Mouse (Mus musculus) liver, postnatal 0 days (tissue): ENCODE measurements around the gene Coro2b. TPM values are rescaled to one million over a fixed set of nuclear protein-coding genes. Genes with fewer than 3 reads are reported as not detected.

Source experiments
- ATAC-seq: fragments of 200-750 bp; cut with Nextera tagmentation; 2 replicates; pipeline ENCODE4 v1.8.0; 2017; ENCODE audit warnings: mild to moderate bottlenecking, moderate library complexity
- DNase-seq: peaks from one replicate; pipeline ENCODE4 v3.0.0-alpha.2; 2016
- H3K27ac ChIP-seq: fragments of 300-500 bp; sonication (generic); 2 replicates; pipeline ENCODE4 v1.5.1; 2014; ENCODE audit warnings: antibody characterized with exemption, moderate library complexity, mild to moderate bottlenecking, low read depth
- H3K27me3 ChIP-seq: fragments of 300-500 bp; sonication (generic); 2 replicates; pipeline ENCODE4 v1.6.1; 2014; ENCODE audit warnings: low read length, control low read depth, mixed read lengths; ENCODE audit not compliant: insufficient read depth
- H3K36me3 ChIP-seq: fragments of 300-500 bp; sonication (generic); replicated peaks from 2 replicates; pipeline ENCODE4 v1.6.1; 2014; ENCODE audit warnings: mild to moderate bottlenecking, control low read depth, low read length, moderate library complexity, mixed read lengths; ENCODE audit not compliant: insufficient read depth
- H3K4me1 ChIP-seq: fragments of 300-500 bp; sonication (generic); 2 replicates; pipeline ENCODE4 v1.6.1; 2014; ENCODE audit warnings: antibody characterized with exemption, mild to moderate bottlenecking, control low read depth; ENCODE audit not compliant: insufficient read depth
- H3K4me2 ChIP-seq: fragments of 300-500 bp; sonication (generic); 2 replicates; pipeline ENCODE4 v1.6.1; 2014; ENCODE audit warnings: low read depth, mild to moderate bottlenecking, low read length, moderate library complexity, mixed read lengths
- H3K4me3 ChIP-seq: fragments of 300-500 bp; sonication (generic); 2 replicates; pipeline ENCODE4 v1.5.1; 2014; ENCODE audit warnings: low read depth, low read length
- H3K9ac ChIP-seq: fragments of 300-500 bp; sonication (generic); replicated peaks from 2 replicates; pipeline ENCODE4 v1.6.1; 2014; ENCODE audit warnings: mild to moderate bottlenecking, moderate library complexity
- H3K9me3 ChIP-seq: fragments of 300-500 bp; sonication (generic); 2 replicates; pipeline ENCODE4 v1.6.1; 2016; ENCODE audit warnings: mild to moderate bottlenecking, control low read depth, low read length, mixed read lengths
- CTCF ChIP-seq: sonication (generic); IDR thresholded peaks from 2 replicates; pipeline ENCODE4 v1.5.1; 2016; ENCODE audit warnings: antibody characterized with exemption, low read depth
- EP300 ChIP-seq: IDR thresholded peaks from 2 replicates; pipeline ENCODE4 v1.6.1; 2016; ENCODE audit warnings: antibody characterized with exemption, low read depth, mild to moderate bottlenecking
- WGBS: fragments of 180-500 bp; shearing (Covaris S2); extraction: QIAGEN DNeasy Blood & Tissue Kit; methylation state at CpG from one replicate; pipeline ENCODE4 v1.1.7; 2014; ENCODE audit not compliant: insufficient replicate concordance; 5-methylcytosine and 5-hydroxymethylcytosine counted together
- polyA plus RNA-seq: library from polyadenylated mRNA; unstranded; fragments of >200 nt; fragmentation: Nextera tagmentation; extraction: Ambion mirVana; gene quantifications from 2 replicates; pipeline ENCODE4 v1.2.1, GENCODE M21; 2015

Coro2b gene
- polyA plus RNA-seq, 1 experiment from 2014 or later: 0.87 TPM

DNA sequence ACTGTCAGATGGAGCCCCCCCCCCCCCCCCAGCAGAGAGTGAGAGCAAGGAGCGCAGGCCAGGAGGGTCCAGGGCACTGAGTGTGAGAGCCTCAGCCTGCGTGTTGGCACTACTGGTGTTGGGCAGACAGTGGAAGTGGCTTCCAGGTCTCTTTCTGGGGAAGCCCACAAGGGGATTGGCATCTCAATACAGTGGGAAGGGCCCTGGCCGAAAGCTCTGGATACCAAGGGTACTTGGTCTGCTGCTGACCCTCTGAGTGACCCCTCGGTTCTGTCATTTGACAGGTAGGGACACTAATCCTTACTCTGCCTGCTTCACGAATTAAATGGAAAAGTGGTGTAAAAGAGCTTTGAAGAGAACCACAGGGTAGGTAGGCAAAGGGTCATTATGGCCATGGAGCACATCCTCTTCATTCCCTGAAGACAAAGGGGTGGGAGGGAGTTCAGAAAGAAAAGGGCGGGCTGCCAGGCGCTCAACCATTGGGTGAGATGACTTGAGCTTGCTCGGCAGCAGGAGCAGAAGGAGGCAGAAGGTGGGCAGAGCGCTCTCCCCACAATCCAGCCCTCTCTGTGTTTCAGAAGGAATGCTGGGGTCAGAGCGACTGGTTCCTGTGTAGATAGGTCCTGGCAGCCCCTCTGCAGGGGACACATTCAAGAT, 116.5 kb downstream of the Coro2b start:
- no peaks in the 10 kb centered on the region for H3K36me3 ChIP-seq
- H3K27me3 ChIP-seq: no peaks in the 10 kb centered on the region
- DNase-seq: no peak
- H3K4me3 ChIP-seq: peak overlapping the region; percentile 26; the same call in 1 of the 2 replicates
- no peak for ATAC-seq
- TF ChIP-seq EP300 (no peak), CTCF (no peak)
- WGBS: 70% methylated on average over 10 of the region's 10 CpGs
- H3K9ac ChIP-seq: no peak overlapping the region
- peak overlapping the region; percentile 65 for H3K4me2 ChIP-seq
- H3K27ac ChIP-seq: no peak overlapping the region
- peaks cover 12% of the 10 kb centered on the region for H3K4me1 ChIP-seq
- H3K9me3 ChIP-seq: peaks cover 5% of the 10 kb centered on the region; the same call in 1 of the 2 replicates

DNA sequence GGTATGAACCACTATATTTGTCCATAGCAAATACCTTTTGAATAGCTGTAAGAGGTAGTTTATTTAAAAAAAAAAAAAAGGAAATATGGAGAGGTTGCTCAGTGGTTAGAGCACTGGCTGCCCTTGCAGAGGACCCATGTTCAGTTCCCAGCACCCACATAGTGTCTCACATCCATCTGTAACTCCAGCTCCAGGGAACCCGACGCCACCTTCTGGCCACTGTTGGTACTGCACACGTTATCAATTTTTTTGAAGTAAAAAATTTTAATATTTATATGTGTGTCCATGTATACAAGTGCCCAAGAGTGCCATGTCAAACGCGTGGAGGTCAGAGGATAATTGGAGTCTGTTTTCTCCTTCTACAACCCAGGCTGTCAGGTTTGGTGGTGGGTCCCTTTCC, 118.1 kb downstream of the Coro2b start:
- no peak overlapping the region for H3K9ac ChIP-seq
- peaks cover 5% of the 10 kb centered on the region; the same call in 1 of the 2 replicates for H3K9me3 ChIP-seq
- H3K27me3 ChIP-seq: no peaks in the 10 kb centered on the region
- no peak overlapping the region for H3K27ac ChIP-seq
- peaks cover 13% of the 10 kb centered on the region for H3K4me1 ChIP-seq
- DNase-seq (no peak), ATAC-seq (no peak)
- H3K36me3 ChIP-seq: no peaks in the 10 kb centered on the region
- H3K4me2 ChIP-seq: no peak overlapping the region
- TF ChIP-seq EP300: no peak
- TF ChIP-seq CTCF: peak; percentile 59
- WGBS: 54% methylated on average over 5 of the region's 5 CpGs
- no peak overlapping the region for H3K4me3 ChIP-seq

DNA sequence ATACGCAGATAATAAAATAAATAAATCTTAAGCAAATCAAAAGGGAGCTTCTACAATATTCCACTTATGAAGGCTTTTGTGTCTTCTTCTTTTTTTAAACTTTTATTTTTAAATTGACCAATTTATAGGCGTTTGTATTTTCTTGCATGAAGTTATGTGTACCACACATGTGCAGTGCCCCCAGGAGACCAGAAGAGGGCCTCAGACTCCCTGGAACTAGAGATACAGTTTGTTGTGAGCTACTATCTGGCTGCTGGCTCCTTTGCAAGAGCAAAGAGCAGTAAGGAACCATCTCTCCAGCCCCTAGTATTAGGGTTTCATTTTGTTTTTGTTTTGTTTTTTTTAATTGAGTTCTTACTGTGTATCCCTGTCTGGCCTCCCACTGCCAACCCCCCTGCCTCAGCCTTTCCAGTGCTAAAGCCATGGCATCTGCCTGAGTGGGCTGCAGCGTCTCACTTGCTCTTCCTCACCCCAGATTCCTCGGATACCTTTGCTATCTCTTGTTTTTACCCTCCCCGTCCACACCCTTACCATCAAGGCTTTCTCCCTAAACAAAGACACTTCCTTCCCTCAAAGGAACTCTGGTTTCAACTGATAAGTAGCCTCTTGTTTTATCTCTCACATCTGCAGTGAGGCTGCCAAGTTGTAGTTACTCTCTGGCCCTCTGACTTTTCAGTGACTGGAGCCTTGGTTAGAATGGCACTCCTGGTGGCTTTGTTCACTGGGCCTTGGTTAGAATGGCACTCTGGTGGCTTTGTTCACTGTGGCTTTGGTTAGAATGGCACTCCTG, 129.3 kb downstream of the Coro2b start:
- DNase-seq (no peak), ATAC-seq (no peak)
- peak overlapping the region; percentile 86; the same call in 1 of the 2 replicates for H3K27ac ChIP-seq
- H3K27me3 ChIP-seq: no peaks in the 10 kb centered on the region
- TF ChIP-seq EP300 (no peak), CTCF (peak; percentile 16; the same call in 1 of the 2 replicates)
- H3K4me1 ChIP-seq: peaks cover 2% of the 10 kb centered on the region; the same call in 1 of the 2 replicates
- H3K4me2 ChIP-seq: no peak overlapping the region
- H3K4me3 ChIP-seq: no peak overlapping the region
- H3K9me3 ChIP-seq: no peaks in the 10 kb centered on the region
- 50% methylated on average over 5 of the region's 5 CpGs for WGBS
- no peaks in the 10 kb centered on the region for H3K36me3 ChIP-seq
- no peak overlapping the region for H3K9ac ChIP-seq

DNA sequence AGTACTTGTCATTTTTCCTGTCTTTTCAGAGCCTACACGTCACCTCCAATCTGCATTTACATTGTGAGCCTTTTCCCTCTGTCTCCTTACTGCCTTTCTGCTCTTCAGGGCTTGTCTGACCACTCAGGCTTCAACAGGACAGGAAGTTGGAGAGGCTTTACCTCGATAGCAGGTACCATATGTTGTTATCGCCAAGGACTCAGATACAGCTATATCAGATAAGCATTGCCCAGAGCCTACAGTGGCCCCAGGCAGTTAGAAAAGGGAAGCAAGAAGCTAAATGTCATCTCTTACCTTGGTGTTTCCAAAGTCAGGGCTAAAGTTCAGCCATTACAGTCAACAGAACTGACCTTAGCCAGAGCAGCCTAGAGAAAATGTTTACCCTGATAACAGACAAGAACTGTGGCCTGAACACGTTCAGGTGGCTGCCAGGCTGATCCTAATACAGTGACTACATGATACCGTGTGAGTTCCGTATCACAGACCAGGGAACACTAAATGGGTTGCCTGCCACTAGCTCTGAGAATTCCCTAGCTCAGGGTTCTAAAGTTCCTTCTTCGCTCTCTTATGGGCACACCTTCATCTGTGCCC, 130.3 kb downstream of the Coro2b start:
- DNase-seq: no peak
- no peak overlapping the region for H3K4me3 ChIP-seq
- no peaks in the 10 kb centered on the region for H3K9me3 ChIP-seq
- H3K4me1 ChIP-seq: peaks cover 2% of the 10 kb centered on the region; the same call in 1 of the 2 replicates
- H3K27me3 ChIP-seq: no peaks in the 10 kb centered on the region
- H3K4me2 ChIP-seq: no peak overlapping the region
- peak; percentile 94 for ATAC-seq
- peak overlapping the region; percentile 86 for H3K27ac ChIP-seq
- no peaks in the 10 kb centered on the region for H3K36me3 ChIP-seq
- no peak overlapping the region for H3K9ac ChIP-seq
- TF ChIP-seq CTCF (no peak), EP300 (no peak)
- 46% methylated on average over 7 of the region's 7 CpGs for WGBS

DNA sequence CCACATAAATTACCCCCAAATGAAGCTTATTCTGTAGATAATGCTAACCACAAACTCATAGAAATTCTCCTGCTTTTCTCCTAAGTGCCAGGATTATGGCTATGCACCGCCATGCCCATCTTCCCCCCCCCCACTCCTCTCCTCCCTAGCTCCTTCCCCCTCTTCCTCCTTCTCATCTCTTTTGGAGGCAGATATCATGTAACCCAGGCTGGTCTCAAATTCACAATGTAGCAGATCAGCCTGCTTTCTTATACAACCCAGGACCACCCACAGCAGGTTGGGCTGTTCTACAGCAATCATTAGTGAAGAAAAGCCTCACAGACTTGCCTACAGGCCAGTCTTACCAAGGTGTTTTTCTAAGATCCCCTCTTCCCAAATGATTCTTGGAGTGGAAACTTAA, 135.3 kb downstream of the Coro2b start:
- WGBS: 87% methylated on average over 1 of the region's 1 CpGs
- Histone ChIP-seq H3K36me3 (no peaks in the 10 kb centered on the region), H3K4me1 (peaks cover 2% of the 10 kb centered on the region; the same call in 1 of the 2 replicates), H3K4me2 (no peak overlapping the region), H3K9me3 (no peaks in the 10 kb centered on the region), H3K27ac (no peak overlapping the region), H3K4me3 (no peak overlapping the region), H3K27me3 (no peaks in the 10 kb centered on the region), H3K9ac (no peak overlapping the region)
- no peak for ATAC-seq
- TF ChIP-seq EP300: no peak
- TF ChIP-seq CTCF: no peak
- no peak for DNase-seq

DNA sequence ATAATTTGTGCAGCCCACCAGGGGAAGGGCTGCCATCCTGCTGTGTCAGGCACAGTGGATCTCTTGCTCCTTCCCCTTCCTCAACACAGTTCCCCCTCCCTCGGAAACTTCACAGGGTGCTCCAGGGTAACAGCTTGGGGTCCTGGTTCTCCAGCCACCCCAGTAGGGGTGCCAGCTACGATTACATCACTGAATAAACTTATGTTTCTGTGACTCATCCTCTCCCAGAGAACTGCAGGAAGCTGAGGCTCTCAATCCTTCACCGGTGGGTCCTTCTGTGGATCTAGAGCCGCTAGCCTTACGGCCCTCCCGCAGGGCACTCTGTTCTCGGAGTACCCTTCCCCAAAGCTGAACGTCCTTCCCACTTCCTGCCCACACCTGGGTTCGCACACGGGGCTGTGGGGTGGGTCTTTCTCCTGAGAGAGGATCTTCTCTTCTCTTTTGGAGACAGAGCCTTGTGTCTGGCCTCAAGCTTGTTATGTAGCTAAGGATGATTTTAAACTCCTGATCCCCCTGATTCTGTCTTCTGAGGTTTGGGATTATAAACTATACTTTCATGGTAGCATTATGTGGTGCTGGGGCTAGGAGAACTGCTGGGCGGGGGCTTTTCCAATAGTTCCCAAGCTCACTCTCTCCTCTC, 136.2 kb downstream of the Coro2b start:
- Histone ChIP-seq H3K4me3 (no peak overlapping the region), H3K9me3 (no peaks in the 10 kb centered on the region), H3K27me3 (no peaks in the 10 kb centered on the region), H3K36me3 (no peaks in the 10 kb centered on the region), H3K4me2 (no peak overlapping the region), H3K4me1 (no peaks in the 10 kb centered on the region), H3K9ac (no peak overlapping the region), H3K27ac (no peak overlapping the region)
- TF ChIP-seq EP300 (no peak), CTCF (no peak)
- 41% methylated on average over 11 of the region's 11 CpGs for WGBS
- no peak for DNase-seq
- no peak for ATAC-seq
